10 mouse cellular contexts compared by ENCODE assay signal in the genomic region with DNA sequence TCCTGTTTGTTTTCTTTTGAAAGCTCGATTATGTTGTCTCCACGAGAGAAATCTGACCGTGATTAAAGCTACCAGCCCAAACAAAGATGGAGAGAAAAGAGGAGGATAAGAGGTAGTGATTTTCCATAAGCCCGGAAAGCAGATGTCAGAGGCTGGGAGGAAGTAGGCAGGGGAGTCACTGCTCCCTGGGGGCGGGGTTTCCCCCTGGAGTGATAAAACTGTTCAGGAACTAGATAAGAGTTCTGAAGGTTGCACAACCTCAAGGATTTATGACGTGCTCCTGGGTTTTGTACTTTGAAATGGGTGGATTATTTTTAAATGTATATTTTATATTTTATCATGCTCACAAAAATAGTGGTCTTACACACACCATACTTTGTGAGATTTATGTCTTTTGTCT. TPM values are rescaled to one million over a fixed set of nuclear protein-coding genes. Genes with fewer than 3 reads are reported as not detected.
DNase-seq lines count a peak whose midpoint lies in the region; ATAC-seq and TF ChIP-seq lines count a peak whose summit lies in the region.
"Had no signal": no experiment of that assay in that cellular context is flagged by ENCODE, and none has a peak within 500 bp of the region (broad histone marks: within the 10 kb centered on the region; RNA-seq: fewer than 3 reads in every experiment).

No protein-coding gene starts in this region.

- no peak overlapping the region for H3K4me3 ChIP-seq in heart, embryonic 13.5 days
- H3K4me3 ChIP-seq in kidney, postnatal 0 days (replicated peaks; ENCODE audit: low read depth, low read length) = no peak overlapping the region
- H3K4me3 ChIP-seq in forebrain, postnatal 0 days (ENCODE audit: low read depth, low read length) = no peak overlapping the region
- no peak overlapping the region for H3K4me3 ChIP-seq in forebrain, embryonic 15.5 days
- H3K4me3 ChIP-seq: forebrain, embryonic 12.5 days; limb, embryonic 10.5 days had no signal

- peaks cover 57% of the 10 kb centered on the region for H3K4me1 ChIP-seq in heart, embryonic 13.5 days
- 0 out of 2 replicates have a peak, but pooled peaks cover 6% of the 10 kb centered on the region for H3K4me1 ChIP-seq in kidney, postnatal 0 days (replicated peaks; ENCODE audit: insufficient read depth, low read length)
- H3K4me1 ChIP-seq in forebrain, postnatal 0 days (ENCODE audit: insufficient read depth) = peaks cover 5% of the 10 kb centered on the region; the same call in 1 of the 2 replicates
- H3K4me1 ChIP-seq in forebrain, embryonic 15.5 days = peaks cover 8% of the 10 kb centered on the region

- H3K9me3 ChIP-seq in heart, embryonic 13.5 days = peaks cover 7% of the 10 kb centered on the region; the same call in 1 of the 2 replicates
- no peaks in the 10 kb centered on the region for H3K9me3 ChIP-seq in kidney, postnatal 0 days (replicated peaks; ENCODE audit: low read length)
- no peaks in the 10 kb centered on the region for H3K9me3 ChIP-seq in forebrain, postnatal 0 days (ENCODE audit: low read length)
- no peaks in the 10 kb centered on the region for H3K9me3 ChIP-seq in forebrain, embryonic 15.5 days
- H3K9me3 ChIP-seq: limb, embryonic 10.5 days had no signal

- no peak for ATAC-seq in heart, embryonic 13.5 days (ENCODE audit: extremely low read depth, insufficient number of reproducible peaks, low FRiP score, low TSS enrichment)
- ATAC-seq in kidney, postnatal 0 days (replicated peaks; ENCODE audit: low FRiP score, low read depth) = no peak
- ATAC-seq in megakaryocyte progenitor cell, adult 5-6 weeks (replicated peaks; ENCODE audit: poor library complexity) = peak; percentile 57
- no peak for ATAC-seq in forebrain, postnatal 0 days
- no peak for ATAC-seq in forebrain, embryonic 15.5 days (replicated peaks)

- no peaks in the 10 kb centered on the region for H3K27me3 ChIP-seq in heart, embryonic 13.5 days (replicated peaks)
- H3K27me3 ChIP-seq in kidney, postnatal 0 days (ENCODE audit: insufficient read depth, low read length) = no peaks in the 10 kb centered on the region
- no peaks in the 10 kb centered on the region for H3K27me3 ChIP-seq in forebrain, postnatal 0 days (ENCODE audit: insufficient read depth, low read length)
- H3K27me3 ChIP-seq in forebrain, embryonic 15.5 days = no peaks in the 10 kb centered on the region
- H3K27me3 ChIP-seq: forebrain, embryonic 12.5 days had no signal

- H3K36me3 ChIP-seq in heart, embryonic 13.5 days = no peaks in the 10 kb centered on the region
- no peaks in the 10 kb centered on the region for H3K36me3 ChIP-seq in kidney, postnatal 0 days (ENCODE audit: insufficient read depth, low read length)
- no peaks in the 10 kb centered on the region for H3K36me3 ChIP-seq in forebrain, postnatal 0 days (ENCODE audit: insufficient read depth)
- H3K36me3 ChIP-seq in forebrain, embryonic 15.5 days = no peaks in the 10 kb centered on the region
- H3K36me3 ChIP-seq: forebrain, embryonic 12.5 days; limb, embryonic 10.5 days had no signal

- intact Hi-C loops in heart, postnatal 25 days (cut with DNase I) = no loop called here

- H3K9ac ChIP-seq in heart, embryonic 13.5 days = no peak overlapping the region
- H3K9ac ChIP-seq in kidney, postnatal 0 days (ENCODE audit: low read depth, low read length) = no peak overlapping the region
- H3K9ac ChIP-seq in forebrain, postnatal 0 days = no peak overlapping the region
- H3K9ac ChIP-seq in forebrain, embryonic 15.5 days (replicated peaks) = no peak overlapping the region
- H3K9ac ChIP-seq: forebrain, embryonic 12.5 days had no signal

- H3K4me2 ChIP-seq in heart, embryonic 13.5 days = no peak overlapping the region
- H3K4me2 ChIP-seq in kidney, postnatal 0 days (ENCODE audit: low read length) = no peak overlapping the region
- H3K4me2 ChIP-seq in forebrain, postnatal 0 days (ENCODE audit: low read depth) = no peak overlapping the region
- H3K4me2 ChIP-seq in forebrain, embryonic 15.5 days (replicated peaks) = no peak overlapping the region
- H3K4me2 ChIP-seq: forebrain, embryonic 12.5 days had no signal

- H3K27ac ChIP-seq in heart, embryonic 13.5 days (replicated peaks) = peak overlapping the region; percentile 72
- H3K27ac ChIP-seq in kidney, postnatal 0 days = no peak overlapping the region
- H3K27ac ChIP-seq in forebrain, postnatal 0 days (ENCODE audit: low read depth, low read length) = no peak overlapping the region
- no peak overlapping the region for H3K27ac ChIP-seq in forebrain, embryonic 15.5 days (replicated peaks)
- H3K27ac ChIP-seq: forebrain, embryonic 12.5 days; limb, embryonic 10.5 days had no signal

- TF ChIP-seq CTCF in kidney, postnatal 0 days (IDR thresholded peaks at IDR 0.05; ENCODE audit: low read depth) = no peak
- no peak for TF ChIP-seq CTCF in forebrain, postnatal 0 days (IDR thresholded peaks at IDR 0.05; ENCODE audit: low read depth)

- 23% methylated on average over 6 of the region's 6 CpGs for WGBS in heart, embryonic 13.5 days
- 7% methylated on average over 6 of the region's 6 CpGs for WGBS in kidney, postnatal 0 days
- 57% methylated on average over 6 of the region's 6 CpGs for WGBS in forebrain, postnatal 0 days
- WGBS in forebrain, embryonic 15.5 days = 60% methylated on average over 6 of the region's 6 CpGs

- peak; percentile 77 to 84 for DNase-seq in heart, adult 18-20 months
- no peak for DNase-seq in heart, postnatal 25 days (ENCODE audit: low spot score)
- peak; percentile 81 for DNase-seq in kidney, postnatal 0 days (ENCODE audit: low spot score)
- DNase-seq in testis, postnatal 14 days (ENCODE audit: low spot score) = no peak
- no peak for DNase-seq in forebrain, postnatal 0 days

RNA-seq across cellular contexts. Expression of gene Mical2, which starts 8.4 kb away (rescaled TPM):
- 10 to 100 TPM; 80.4 to 85.1 TPM for total RNA-seq in heart, adult 18-20 months (2021)
- total RNA-seq in heart, postnatal 25 days (2021) = 100 to 1,000 TPM in 1 of 2 experiments, 10 to 100 TPM in 1; 93.4 to 103 TPM
- polyA plus RNA-seq in heart, embryonic 13.5 days (2015; fragmentation: Nextera tagmentation; extraction: Ambion mirVana) = 105 and 109 TPM in 2 replicates
- polyA plus RNA-seq in kidney, postnatal 0 days (2015; fragmentation: Nextera tagmentation; extraction: Ambion mirVana) = 5.1 and 5.7 TPM in 2 replicates
- 0.52 and 0.88 TPM in 2 replicates for total RNA-seq in megakaryocyte progenitor cell, adult 5-6 weeks (2015)
- 0.46 and 0.54 TPM in 2 replicates for total RNA-seq in megakaryocyte progenitor cell, adult 5-6 weeks (2017)
- 28.6 and 29.0 TPM in 2 replicates for total RNA-seq in forebrain, postnatal 0 days (2014; rRNA removed)
- polyA plus RNA-seq in forebrain, postnatal 0 days (2015; fragmentation: Nextera tagmentation; extraction: Ambion mirVana) = 16.3 and 18.3 TPM in 2 replicates
- 5.9 and 7.0 TPM in 2 replicates for polyA plus RNA-seq in forebrain, embryonic 15.5 days (2015; fragmentation: Nextera tagmentation; extraction: Ambion mirVana)

RNA-seq across cellular contexts. Expression of gene Dkk3, which starts 58.4 kb away (rescaled TPM):
- 10 to 100 TPM; 45.6 to 47.9 TPM for total RNA-seq in heart, adult 18-20 months (2021)
- 10 to 100 TPM; 44.8 to 46.7 TPM for total RNA-seq in heart, postnatal 25 days (2021)
- polyA plus RNA-seq in heart, embryonic 13.5 days (2015; fragmentation: Nextera tagmentation; extraction: Ambion mirVana) = 74.7 and 91.0 TPM in 2 replicates
- 23.8 and 26.5 TPM in 2 replicates for polyA plus RNA-seq in kidney, postnatal 0 days (2015; fragmentation: Nextera tagmentation; extraction: Ambion mirVana)
- total RNA-seq in megakaryocyte progenitor cell, adult 5-6 weeks (2015) = 0.07 TPM in 1 of 2 replicates, not detected in the other
- total RNA-seq in megakaryocyte progenitor cell, adult 5-6 weeks (2017) = not detected in 2 replicates
- total RNA-seq in forebrain, postnatal 0 days (2014; rRNA removed) = 50.8 and 53.8 TPM in 2 replicates
- polyA plus RNA-seq in forebrain, postnatal 0 days (2015; fragmentation: Nextera tagmentation; extraction: Ambion mirVana) = 48.1 and 49.9 TPM in 2 replicates
- 22.3 and 25.9 TPM in 2 replicates for polyA plus RNA-seq in forebrain, embryonic 15.5 days (2015; fragmentation: Nextera tagmentation; extraction: Ambion mirVana)

Comparison
In these comparisons a context has a peak if more than half of its experiments do, and no peak if none do; other contexts are left out.
1. DNase-seq: peak in heart, adult 18-20 months (2 of 2) and kidney, postnatal 0 days (single experiment); none in heart, postnatal 25 days (single experiment), testis, postnatal 14 days (single experiment) and forebrain, postnatal 0 days (single experiment).
2. RNA of gene Mical2, which starts 8.4 kb away (total RNA-seq): 93.4 to 103 TPM in heart, postnatal 25 days, 80.4 to 85.1 TPM in heart, adult 18-20 months and 28.6 to 29.0 TPM in forebrain, postnatal 0 days; 0.46 to 0.88 TPM in megakaryocyte progenitor cell, adult 5-6 weeks; every median in the first group is over 10 times any median in the second.
3. RNA of gene Dkk3, which starts 58.4 kb away (total RNA-seq): 50.8 to 53.8 TPM in forebrain, postnatal 0 days, 45.6 to 47.9 TPM in heart, adult 18-20 months and 44.8 to 46.7 TPM in heart, postnatal 25 days; 0.07 TPM in megakaryocyte progenitor cell, adult 5-6 weeks; every median in the first group is over 10 times any median in the second.